Mouse (Mus musculus) forebrain, embryonic 13.5 days (tissue): ENCODE results near the gene Pcnx4. TPM values are rescaled to one million over a fixed set of nuclear protein-coding genes. Genes with fewer than 3 reads are reported as not detected.
"Not testable (repeated sequence)": the region's sequence is repeated elsewhere in the genome, so short reads cannot be mapped to it uniquely, and the experiment has no call there.

Experiments used
- ATAC-seq: fragments of 200-750 bp; cut with Nextera tagmentation; 2 replicates; pipeline ENCODE4 v1.8.0; 2017
- H3K27ac ChIP-seq: fragments of 300-500 bp; sonication (generic); 2 replicates; pipeline ENCODE4 v1.5.1; 2015; ENCODE audit warnings: inconsistent platforms, mild to moderate bottlenecking, moderate library complexity
- H3K27me3 ChIP-seq: fragments of 300-500 bp; sonication (generic); 2 replicates; pipeline ENCODE4 v1.6.1; 2015; ENCODE audit warnings: mild to moderate bottlenecking, inconsistent platforms
- H3K36me3 ChIP-seq: fragments of 300-500 bp; sonication (generic); 2 replicates; pipeline ENCODE4 v1.6.1; 2015; ENCODE audit warnings: mild to moderate bottlenecking, inconsistent platforms; ENCODE audit not compliant: poor library complexity, severe bottlenecking
- H3K4me1 ChIP-seq: fragments of 300-500 bp; sonication (generic); 2 replicates; pipeline ENCODE4 v1.6.1; 2015; ENCODE audit warnings: inconsistent platforms
- H3K4me2 ChIP-seq: fragments of 300-500 bp; sonication (generic); 2 replicates; pipeline ENCODE4 v1.6.1; 2015; ENCODE audit warnings: inconsistent platforms, mild to moderate bottlenecking, moderate library complexity
- H3K4me3 ChIP-seq: fragments of 300-500 bp; sonication (generic); 2 replicates; pipeline ENCODE4 v1.5.1; 2015; ENCODE audit warnings: mild to moderate bottlenecking, inconsistent platforms
- H3K9ac ChIP-seq: fragments of 300-500 bp; sonication (generic); 2 replicates; pipeline ENCODE4 v1.6.1; 2015; ENCODE audit warnings: mild to moderate bottlenecking, inconsistent platforms
- H3K9me3 ChIP-seq: fragments of 300-500 bp; sonication (generic); replicated peaks from 2 replicates; pipeline ENCODE4 v1.6.1; 2016; ENCODE audit warnings: inconsistent platforms
- WGBS: fragments of 180-500 bp; shearing (Covaris S2); methylation state at CpG from one replicate; pipeline ENCODE4 v1.1.7; 2015; 5-methylcytosine and 5-hydroxymethylcytosine counted together
- polyA plus RNA-seq: library from polyadenylated mRNA; unstranded; fragments of >200 nt; fragmentation: Nextera tagmentation; extraction: Ambion mirVana; gene quantifications from 2 replicates; pipeline ENCODE4 v1.2.1, GENCODE M21; 2015

Pcnx4 gene
- polyA plus RNA-seq, 1 experiment from 2014 or later: 15.5 TPM

- H3K36me3 ChIP-seq: no peaks in the 10 kb centered on the region
- 85% methylated on average over 7 of the region's 7 CpGs for WGBS
- no peak for ATAC-seq
These were observed 3.9 kb upstream of the Pcnx4 start for GRCm38 (mm10) chr12:72532303-72532702.

GRCm38 (mm10) chr12:72533986-72534385 lies 2.2 kb upstream of the Pcnx4 start:
- ATAC-seq: no peak
- Histone ChIP-seq H3K4me2 (no peak overlapping the region), H3K27ac (no peak overlapping the region), H3K27me3 (no peaks in the 10 kb centered on the region), H3K36me3 (peaks cover 3% of the 10 kb centered on the region; the same call in 1 of the 2 replicates), H3K4me3 (no peak overlapping the region), H3K9me3 (no peaks in the 10 kb centered on the region), H3K4me1 (peaks cover 11% of the 10 kb centered on the region), H3K9ac (no peak overlapping the region)
- WGBS: 89% methylated on average over 6 of the region's 6 CpGs

More at GRCm38 (mm10) chr12:72532303-72532702, 3.9 kb upstream of the Pcnx4 start:
- Histone ChIP-seq H3K27ac (no peak overlapping the region), H3K9me3 (no peaks in the 10 kb centered on the region), H3K4me1 (peaks cover 9% of the 10 kb centered on the region), H3K4me3 (no peak overlapping the region), H3K27me3 (no peaks in the 10 kb centered on the region), H3K4me2 (no peak overlapping the region), H3K9ac (no peak overlapping the region)

- Histone ChIP-seq H3K4me2 (peak overlapping the region; percentile 66), H3K4me3 (peak overlapping the region; percentile 58), H3K36me3 (peaks cover 3% of the 10 kb centered on the region; the same call in 1 of the 2 replicates), H3K9ac (peak overlapping the region; percentile 73), H3K27me3 (no peaks in the 10 kb centered on the region), H3K4me1 (peaks cover 11% of the 10 kb centered on the region), H3K27ac (peak overlapping the region; percentile 52; the same call in 1 of the 2 replicates), H3K9me3 (no peaks in the 10 kb centered on the region)
- 37% methylated on average over 3 of the region's 3 CpGs for WGBS
- ATAC-seq: no peak
These were observed 584 bp upstream of the Pcnx4 start for GRCm38 (mm10) chr12:72535599-72535998.

- no peak overlapping the region for H3K27ac ChIP-seq
- peaks cover 18% of the 10 kb centered on the region for H3K36me3 ChIP-seq
- no peaks in the 10 kb centered on the region for H3K27me3 ChIP-seq
- 93% methylated on average over 10 of the region's 10 CpGs for WGBS
- peaks cover 11% of the 10 kb centered on the region for H3K4me1 ChIP-seq
- no peak overlapping the region for H3K4me3 ChIP-seq
- H3K4me2 ChIP-seq: no peak overlapping the region
- H3K9me3 ChIP-seq: no peaks in the 10 kb centered on the region
- H3K9ac ChIP-seq: no peak overlapping the region
- no peak for ATAC-seq
These were observed 2.4 kb downstream of the Pcnx4 start for GRCm38 (mm10) chr12:72538571-72538970.

- Histone ChIP-seq H3K9ac (no peak overlapping the region), H3K36me3 (peaks cover 9% of the 10 kb centered on the region; the same call in 1 of the 2 replicates), H3K4me1 (peaks cover 10% of the 10 kb centered on the region; the same call in 1 of the 2 replicates), H3K27ac (no peak overlapping the region), H3K9me3 (no peaks in the 10 kb centered on the region), H3K4me3 (no peak overlapping the region), H3K27me3 (no peaks in the 10 kb centered on the region), H3K4me2 (no peak overlapping the region)
- no peak for ATAC-seq
- 48% methylated on average over 4 of the region's 4 CpGs for WGBS
These were observed 18.2 kb downstream of the Pcnx4 start for GRCm38 (mm10) chr12:72554347-72554746.

- ATAC-seq: no peak
- no peak overlapping the region for H3K4me2 ChIP-seq
- H3K4me3 ChIP-seq: no peak overlapping the region
- H3K4me1 ChIP-seq: no peaks in the 10 kb centered on the region
- H3K27me3 ChIP-seq: no peaks in the 10 kb centered on the region
- H3K27ac ChIP-seq: no peak overlapping the region
- no peaks in the 10 kb centered on the region for H3K9me3 ChIP-seq
- peaks cover 6% of the 10 kb centered on the region for H3K36me3 ChIP-seq
- WGBS: 95% methylated on average over 4 of the region's 4 CpGs
- H3K9ac ChIP-seq: no peak overlapping the region
These were observed 28.2 kb downstream of the Pcnx4 start for GRCm38 (mm10) chr12:72564281-72564795.

GRCm38 (mm10) chr12:72582021-72582420 lies 45.8 kb downstream of the Pcnx4 start:
- Histone ChIP-seq H3K4me2 (no peak overlapping the region), H3K36me3 (peaks cover 8% of the 10 kb centered on the region), H3K27me3 (no peaks in the 10 kb centered on the region), H3K9me3 (no peaks in the 10 kb centered on the region), H3K9ac (no peak overlapping the region), H3K27ac (no peak overlapping the region), H3K4me3 (no peak overlapping the region), H3K4me1 (no peaks in the 10 kb centered on the region)
- 95% methylated on average over 3 of the region's 3 CpGs for WGBS
- ATAC-seq: no peak

- H3K36me3 ChIP-seq: peaks cover 8% of the 10 kb centered on the region
- H3K4me3 ChIP-seq: no peak overlapping the region
- no peaks in the 10 kb centered on the region for H3K4me1 ChIP-seq
- no peak for ATAC-seq
- no peak overlapping the region for H3K27ac ChIP-seq
- no peak overlapping the region for H3K4me2 ChIP-seq
- H3K9ac ChIP-seq: no peak overlapping the region
- no peaks in the 10 kb centered on the region for H3K9me3 ChIP-seq
- H3K27me3 ChIP-seq: no peaks in the 10 kb centered on the region
- WGBS: 95% methylated on average over 2 of the region's 2 CpGs
These were observed 46.9 kb downstream of the Pcnx4 start for GRCm38 (mm10) chr12:72583099-72583498.

GRCm38 (mm10) chr12:72585339-72585738 lies 49.2 kb downstream of the Pcnx4 start:
- Histone ChIP-seq H3K27ac (no peak overlapping the region), H3K4me1 (no peaks in the 10 kb centered on the region), H3K9me3 (no peaks in the 10 kb centered on the region), H3K9ac (no peak overlapping the region), H3K36me3 (no peaks in the 10 kb centered on the region), H3K4me3 (no peak overlapping the region), H3K4me2 (no peak overlapping the region), H3K27me3 (no peaks in the 10 kb centered on the region)
- no peak for ATAC-seq
- WGBS: 94% methylated on average over 1 of the region's 1 CpGs

- Histone ChIP-seq H3K9ac (no peak overlapping the region), H3K4me1 (no peaks in the 10 kb centered on the region), H3K27me3 (no peaks in the 10 kb centered on the region), H3K36me3 (no peaks in the 10 kb centered on the region), H3K4me3 (no peak overlapping the region), H3K4me2 (no peak overlapping the region), H3K9me3 (no peaks in the 10 kb centered on the region), H3K27ac (no peak overlapping the region)
- no peak for ATAC-seq
These were observed 56.8 kb downstream of the Pcnx4 start for GRCm38 (mm10) chr12:72592991-72593390.

- 54% methylated on average over 2 of the region's 2 CpGs for WGBS
- Histone ChIP-seq H3K4me1 (no peaks in the 10 kb centered on the region), H3K36me3 (no peaks in the 10 kb centered on the region), H3K9me3 (no peaks in the 10 kb centered on the region), H3K27me3 (no peaks in the 10 kb centered on the region), H3K4me2 (no peak overlapping the region), H3K9ac (no peak overlapping the region), H3K4me3 (no peak overlapping the region), H3K27ac (no peak overlapping the region)
- no peak for ATAC-seq
These were observed 57.8 kb downstream of the Pcnx4 start for GRCm38 (mm10) chr12:72594001-72594400.

GRCm38 (mm10) chr12:72598731-72599130 lies 62.5 kb downstream of the Pcnx4 start:
- ATAC-seq, H3K27ac ChIP-seq, H3K4me3 ChIP-seq, H3K9me3 ChIP-seq, H3K4me1 ChIP-seq, H3K27me3 ChIP-seq, H3K9ac ChIP-seq, H3K4me2 ChIP-seq, H3K36me3 ChIP-seq: not testable (repeated sequence)
- WGBS: 82% methylated on average over 2 of the region's 2 CpGs

- Histone ChIP-seq H3K4me3 (no peak overlapping the region), H3K9ac (no peak overlapping the region), H3K9me3 (no peaks in the 10 kb centered on the region), H3K27ac (no peak overlapping the region), H3K27me3 (no peaks in the 10 kb centered on the region), H3K4me2 (no peak overlapping the region), H3K4me1 (no peaks in the 10 kb centered on the region), H3K36me3 (no peaks in the 10 kb centered on the region)
- WGBS: 94% methylated on average over 3 of the region's 3 CpGs
- no peak for ATAC-seq
These were observed 75.9 kb downstream of the Pcnx4 start for GRCm38 (mm10) chr12:72612053-72612452.
